Mouse (Mus musculus): ENCODE measurements around the gene Dhx35.

GRCm38 (mm10) chr2:158760231-158760630 is 34.4 kb upstream of the Dhx35 start:
- TF ChIP-seq POLR2A (IDR thresholded peaks at IDR 0.05; ENCODE audit: extremely low read depth, insufficient read depth, low read length) (no peak), CTCF (IDR thresholded peaks at IDR 0.05; ENCODE audit: low read depth, low read length) (no peak)

All from liver, adult 2 months (tissue).